Mouse (Mus musculus): ENCODE results near the gene Synj2. TPM values are rescaled to one million over a fixed set of nuclear protein-coding genes. Genes with fewer than 3 reads are reported as not detected.

Synj2 gene
- polyA plus RNA-seq, 1 experiment from 2014 or later = 0.81 TPM

- Histone ChIP-seq H3K9ac (replicated peaks) (no peak overlapping the region), H3K9me3 (no peaks in the 10 kb centered on the region), H3K4me1 (no peaks in the 10 kb centered on the region), H3K27ac (replicated peaks) (no peak overlapping the region), H3K36me3 (no peaks in the 10 kb centered on the region), H3K27me3 (no peaks in the 10 kb centered on the region), H3K4me3 (no peak overlapping the region), H3K4me2 (replicated peaks) (no peak overlapping the region)
- 76% methylated on average over 16 of the region's 16 CpGs for WGBS
- no peak for ATAC-seq (replicated peaks)
Measured at GRCm38 (mm10) chr17:5997380-5998234, 56.5 kb downstream of the Synj2 start.

DNA sequence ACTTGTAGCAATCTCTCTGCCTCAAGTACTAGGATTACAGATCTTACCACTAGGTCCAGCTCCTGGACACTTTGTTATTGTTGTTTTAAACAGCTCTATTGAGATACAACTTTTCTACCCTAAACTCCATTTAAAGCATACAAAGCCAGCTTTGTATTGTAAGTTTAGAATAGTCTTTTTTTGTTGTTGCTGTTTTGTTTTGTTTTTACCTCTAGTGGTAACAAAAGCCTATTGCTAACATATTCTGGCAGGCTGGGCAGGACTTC lies 57.1 kb downstream of the Synj2 start:
- H3K27ac ChIP-seq (replicated peaks) = no peak overlapping the region
- no peaks in the 10 kb centered on the region for H3K27me3 ChIP-seq
- no peaks in the 10 kb centered on the region for H3K4me1 ChIP-seq
- ATAC-seq (replicated peaks) = no peak
- no peak overlapping the region for H3K4me3 ChIP-seq
- H3K9ac ChIP-seq (replicated peaks) = no peak overlapping the region
- no peaks in the 10 kb centered on the region for H3K9me3 ChIP-seq
- no peaks in the 10 kb centered on the region for H3K36me3 ChIP-seq
- H3K4me2 ChIP-seq (replicated peaks) = no peak overlapping the region

DNA sequence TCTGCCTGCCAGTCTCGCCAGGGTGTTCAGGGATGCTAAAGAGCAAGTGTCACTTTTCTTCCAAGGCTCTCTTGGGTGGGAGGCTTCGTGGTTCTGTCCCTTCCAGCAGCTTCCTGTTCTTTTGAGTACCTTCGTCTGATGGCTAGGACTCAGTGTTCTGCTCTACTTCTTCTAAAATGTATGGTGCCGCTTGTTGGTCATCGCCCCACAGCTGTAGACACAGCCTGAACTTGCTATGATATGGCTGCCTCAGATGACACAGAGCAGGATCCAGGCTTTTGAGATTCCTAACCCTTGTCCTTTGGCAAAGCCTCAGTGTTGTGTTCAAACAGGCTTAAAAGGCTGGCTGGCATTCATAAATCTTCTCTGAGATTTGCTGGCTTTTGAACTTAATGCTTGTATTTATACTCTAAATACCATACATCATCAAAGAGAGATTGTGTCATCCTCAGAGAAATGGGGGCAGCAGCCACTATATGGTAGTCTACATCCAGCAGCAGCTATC lies 58.0 kb downstream of the Synj2 start:
- Histone ChIP-seq H3K27ac (replicated peaks) (no peak overlapping the region), H3K27me3 (no peaks in the 10 kb centered on the region), H3K9ac (replicated peaks) (no peak overlapping the region), H3K4me3 (no peak overlapping the region), H3K4me1 (no peaks in the 10 kb centered on the region), H3K9me3 (no peaks in the 10 kb centered on the region), H3K36me3 (no peaks in the 10 kb centered on the region), H3K4me2 (replicated peaks) (no peak overlapping the region)
- ATAC-seq (replicated peaks) = no peak
- 81% methylated on average over 5 of the region's 5 CpGs for WGBS

DNA sequence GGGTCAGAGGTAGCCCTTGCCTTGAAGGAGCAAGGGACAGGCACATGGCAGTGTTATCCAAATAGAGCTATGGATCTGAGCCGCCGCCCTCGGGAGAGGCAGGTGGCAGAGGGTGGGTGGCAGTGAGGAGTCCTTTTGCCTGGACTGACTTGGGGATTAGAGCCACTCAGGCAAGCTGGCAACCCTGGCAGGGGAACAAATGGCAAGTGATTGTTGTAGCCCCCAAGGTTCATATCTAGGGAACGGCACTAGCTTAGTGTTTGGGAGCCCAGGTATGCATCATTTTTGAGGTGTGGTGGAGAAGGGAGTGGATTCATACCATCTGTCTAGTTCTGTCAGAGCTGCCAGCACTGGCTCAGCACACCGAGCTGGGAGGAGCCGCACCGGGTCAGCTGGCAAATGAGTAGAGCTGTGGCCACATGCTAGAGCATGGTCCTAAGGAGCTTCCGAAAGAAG lies 59.8 kb downstream of the Synj2 start:
- no peak overlapping the region for H3K27ac ChIP-seq (replicated peaks)
- H3K4me3 ChIP-seq = no peak overlapping the region
- H3K27me3 ChIP-seq = no peaks in the 10 kb centered on the region
- peaks cover 9% of the 10 kb centered on the region for H3K4me1 ChIP-seq
- no peak overlapping the region for H3K4me2 ChIP-seq (replicated peaks)
- H3K9ac ChIP-seq (replicated peaks) = no peak overlapping the region
- ATAC-seq (replicated peaks) = no peak
- H3K9me3 ChIP-seq = no peaks in the 10 kb centered on the region
- 91% methylated on average over 8 of the region's 8 CpGs for WGBS
- H3K36me3 ChIP-seq = no peaks in the 10 kb centered on the region

DNA sequence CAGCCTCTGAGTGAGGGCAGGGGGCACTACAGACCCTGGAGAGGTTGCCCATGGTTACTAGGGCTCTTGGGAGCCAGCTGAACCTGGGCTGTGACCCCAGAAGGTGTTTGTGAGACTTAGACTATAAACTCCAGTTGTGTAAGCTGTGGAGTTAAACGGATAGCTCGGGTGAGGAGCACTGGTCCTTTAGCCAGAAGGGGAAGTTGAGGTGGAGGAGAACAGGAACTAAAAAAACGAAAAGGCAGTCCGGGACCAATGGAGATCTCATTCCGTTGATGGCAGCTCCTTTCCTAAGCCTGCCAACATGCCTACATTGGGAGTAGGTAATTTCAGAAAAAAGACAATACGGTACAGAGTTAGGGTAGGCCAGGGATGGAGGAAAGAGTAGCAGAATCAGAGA lies 60.3 kb downstream of the Synj2 start:
- no peak overlapping the region for H3K9ac ChIP-seq (replicated peaks)
- H3K27me3 ChIP-seq = no peaks in the 10 kb centered on the region
- WGBS = 84% methylated on average over 6 of the region's 6 CpGs
- H3K9me3 ChIP-seq = no peaks in the 10 kb centered on the region
- no peak overlapping the region for H3K27ac ChIP-seq (replicated peaks)
- no peak for ATAC-seq (replicated peaks)
- no peaks in the 10 kb centered on the region for H3K36me3 ChIP-seq
- peaks cover 14% of the 10 kb centered on the region for H3K4me1 ChIP-seq
- no peak overlapping the region for H3K4me2 ChIP-seq (replicated peaks)
- H3K4me3 ChIP-seq = no peak overlapping the region

DNA sequence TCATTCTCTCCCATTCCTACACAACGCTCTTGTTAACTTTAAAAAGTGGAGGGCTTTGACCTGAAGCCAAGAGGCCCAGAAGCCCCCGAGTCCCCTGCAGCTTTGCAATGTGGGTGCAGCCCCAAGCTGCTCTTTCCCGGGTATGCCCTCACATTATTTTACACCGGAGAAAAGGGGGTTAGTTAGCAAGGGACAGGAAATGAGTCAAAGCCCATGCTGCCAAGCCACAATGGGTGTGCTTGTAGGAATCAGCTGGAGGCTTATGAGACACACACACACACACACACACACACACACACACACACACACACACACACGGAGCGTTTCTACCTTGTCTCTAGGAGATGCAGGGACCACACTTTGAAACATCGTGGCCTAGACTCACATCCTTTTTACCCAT lies 60.8 kb downstream of the Synj2 start:
- no peak overlapping the region for H3K4me2 ChIP-seq (replicated peaks)
- no peak for ATAC-seq (replicated peaks)
- peaks cover 16% of the 10 kb centered on the region for H3K4me1 ChIP-seq
- WGBS = 79% methylated on average over 7 of the region's 7 CpGs
- H3K36me3 ChIP-seq = no peaks in the 10 kb centered on the region
- H3K9ac ChIP-seq (replicated peaks) = no peak overlapping the region
- H3K27ac ChIP-seq (replicated peaks) = no peak overlapping the region
- H3K4me3 ChIP-seq = no peak overlapping the region
- H3K9me3 ChIP-seq = no peaks in the 10 kb centered on the region
- H3K27me3 ChIP-seq = no peaks in the 10 kb centered on the region

- Histone ChIP-seq H3K4me2 (replicated peaks) (no peak overlapping the region), H3K36me3 (no peaks in the 10 kb centered on the region), H3K9me3 (no peaks in the 10 kb centered on the region), H3K27ac (replicated peaks) (no peak overlapping the region), H3K4me3 (no peak overlapping the region), H3K9ac (replicated peaks) (no peak overlapping the region), H3K27me3 (no peaks in the 10 kb centered on the region), H3K4me1 (peaks cover 16% of the 10 kb centered on the region)
- WGBS = 94% methylated on average over 6 of the region's 6 CpGs
- no peak for ATAC-seq (replicated peaks)
Measured at GRCm38 (mm10) chr17:6002563-6002962, 61.5 kb downstream of the Synj2 start.

DNA sequence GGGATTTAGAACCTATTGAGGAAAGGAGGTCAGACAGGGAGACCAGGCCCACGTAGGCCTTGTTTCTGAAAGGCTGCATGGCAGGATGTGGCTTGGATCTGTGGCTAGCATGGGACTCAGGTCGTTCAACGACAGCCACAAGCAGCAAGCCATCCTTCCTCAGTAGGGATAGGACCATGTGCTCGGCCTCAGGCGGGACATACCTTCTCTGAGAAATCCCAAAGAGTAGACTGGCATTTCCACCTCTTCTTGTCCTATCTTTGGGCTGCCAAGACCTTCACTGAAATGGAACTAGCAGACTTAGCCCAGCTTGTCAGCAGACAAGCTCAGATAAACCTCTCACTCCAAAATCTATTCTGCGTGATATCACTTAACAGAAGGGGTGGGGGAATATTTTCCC lies 62.6 kb downstream of the Synj2 start:
- 94% methylated on average over 6 of the region's 6 CpGs for WGBS
- Histone ChIP-seq H3K36me3 (no peaks in the 10 kb centered on the region), H3K9ac (replicated peaks) (no peak overlapping the region), H3K27ac (replicated peaks) (no peak overlapping the region), H3K4me3 (no peak overlapping the region), H3K4me2 (replicated peaks) (no peak overlapping the region), H3K27me3 (no peaks in the 10 kb centered on the region), H3K9me3 (no peaks in the 10 kb centered on the region), H3K4me1 (peaks cover 16% of the 10 kb centered on the region)
- no peak for ATAC-seq (replicated peaks)

DNA sequence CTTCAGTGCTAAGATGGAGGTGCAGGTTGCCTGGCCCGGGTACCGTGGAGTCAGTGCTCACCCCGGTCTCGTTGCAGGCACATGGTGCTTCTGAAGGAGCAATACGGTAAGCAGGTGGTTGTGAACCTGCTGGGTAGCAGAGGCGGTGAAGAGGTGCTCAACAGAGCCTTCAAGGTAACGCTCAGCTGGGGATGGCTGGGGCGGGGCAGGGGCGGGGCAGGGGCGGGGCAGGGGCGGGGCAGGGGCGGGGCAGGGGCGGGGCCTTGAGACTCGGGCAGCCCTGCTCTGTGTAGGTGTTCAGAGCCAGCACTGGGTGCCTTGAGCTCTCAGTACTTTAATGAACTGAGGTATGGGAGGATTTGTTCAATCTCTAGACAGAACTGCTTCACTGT lies 64.2 kb downstream of the Synj2 start:
- WGBS = 16% methylated on average over 14 of the region's 14 CpGs
- no peak overlapping the region for H3K9ac ChIP-seq (replicated peaks)
- no peaks in the 10 kb centered on the region for H3K36me3 ChIP-seq
- H3K27ac ChIP-seq (replicated peaks) = no peak overlapping the region
- no peak overlapping the region for H3K4me3 ChIP-seq
- H3K9me3 ChIP-seq = no peaks in the 10 kb centered on the region
- no peak overlapping the region for H3K4me2 ChIP-seq (replicated peaks)
- H3K4me1 ChIP-seq = peaks cover 16% of the 10 kb centered on the region
- ATAC-seq (replicated peaks) = peak; percentile 54
- no peaks in the 10 kb centered on the region for H3K27me3 ChIP-seq

DNA sequence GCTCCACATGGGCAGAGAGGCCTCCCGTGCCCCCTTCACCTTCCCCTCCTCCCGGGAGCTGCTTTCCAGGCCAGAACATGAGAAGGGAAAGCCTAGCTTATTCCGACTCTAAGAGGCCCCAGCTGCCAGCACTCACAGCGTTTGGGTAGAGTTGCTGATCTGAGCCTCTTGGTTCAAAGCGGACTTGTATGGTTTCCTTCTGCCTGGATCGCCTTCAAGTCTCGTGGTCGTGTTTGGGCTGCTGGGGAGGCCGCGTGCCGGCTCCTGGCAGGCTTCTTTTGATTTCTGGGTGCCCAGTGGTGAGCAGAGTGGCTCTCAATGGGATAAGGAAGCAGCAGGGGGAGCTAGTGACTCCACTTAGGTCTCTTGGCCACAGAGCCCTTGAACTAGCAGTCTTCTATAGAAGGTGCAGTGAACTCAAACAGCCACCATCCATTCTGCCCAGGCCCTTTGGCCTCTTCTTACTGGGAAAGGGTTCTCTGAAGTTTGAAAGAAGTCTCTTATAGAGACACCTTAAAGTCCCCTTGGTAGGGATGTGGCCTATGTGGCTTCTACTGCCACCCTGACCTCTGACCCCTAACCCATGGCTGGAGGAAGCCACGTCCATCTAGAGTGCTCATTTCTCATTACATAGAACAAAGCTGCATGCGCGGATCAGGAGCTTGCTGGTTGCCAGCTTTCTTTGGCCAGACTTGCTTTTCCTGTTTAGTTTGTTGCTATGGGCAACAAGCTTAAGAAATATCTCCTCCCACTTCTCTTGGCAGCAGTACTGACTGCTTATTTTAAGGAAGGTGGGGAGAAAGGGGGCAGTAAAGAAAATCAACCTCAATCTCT lies 64.8 kb downstream of the Synj2 start:
- ATAC-seq (replicated peaks) = peak; percentile 72
- Histone ChIP-seq H3K4me2 (replicated peaks) (no peak overlapping the region), H3K9ac (replicated peaks) (0 out of 2 replicates have a peak overlapping the region, but pooled peaks have one; percentile 0)

DNA sequence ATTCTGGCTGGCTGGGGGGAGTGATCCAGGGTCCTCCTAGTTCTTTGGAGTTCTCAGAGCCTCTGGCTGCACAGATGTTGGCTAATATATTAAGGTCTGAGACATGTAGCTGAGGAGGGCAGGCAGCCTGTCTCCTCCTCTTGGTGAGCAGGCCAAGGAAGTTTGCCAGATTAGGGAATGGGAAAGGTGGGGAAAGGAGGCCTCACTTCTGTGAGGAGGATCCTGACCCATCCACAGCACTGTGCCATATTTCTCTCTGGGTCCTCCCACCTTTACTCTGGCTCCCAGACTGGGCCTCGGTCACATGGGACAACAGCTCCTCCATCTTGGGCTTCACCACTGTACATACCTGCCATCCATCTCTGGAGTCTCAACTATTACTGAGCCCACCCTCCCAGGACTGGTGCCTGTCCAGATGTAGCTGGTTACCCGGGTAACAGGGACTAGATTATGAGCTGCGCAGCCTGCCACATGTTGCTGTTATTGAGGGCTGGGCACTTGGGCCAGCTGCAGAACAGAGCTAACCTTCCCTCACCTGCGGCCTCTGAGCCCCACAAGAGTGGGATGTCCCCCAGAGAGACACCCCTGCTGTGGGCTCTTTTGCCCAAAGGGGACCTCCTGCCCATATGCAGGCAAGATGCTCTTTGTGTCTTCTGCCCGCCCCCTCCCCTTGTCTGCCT lies 66.2 kb downstream of the Synj2 start:
- H3K9me3 ChIP-seq = no peaks in the 10 kb centered on the region
- peaks cover 16% of the 10 kb centered on the region for H3K4me1 ChIP-seq
- no peak for ATAC-seq (replicated peaks)
- H3K4me3 ChIP-seq = no peak overlapping the region
- H3K4me2 ChIP-seq (replicated peaks) = no peak overlapping the region
- no peak overlapping the region for H3K9ac ChIP-seq (replicated peaks)
- no peak overlapping the region for H3K27ac ChIP-seq (replicated peaks)
- no peaks in the 10 kb centered on the region for H3K27me3 ChIP-seq
- H3K36me3 ChIP-seq = no peaks in the 10 kb centered on the region
- 85% methylated on average over 5 of the region's 5 CpGs for WGBS

More for the DNA sequence above, 64.8 kb downstream of the Synj2 start:
- H3K36me3 ChIP-seq = no peaks in the 10 kb centered on the region
- H3K27ac ChIP-seq (replicated peaks) = peak overlapping the region; percentile 49
- H3K9me3 ChIP-seq = no peaks in the 10 kb centered on the region
- H3K4me3 ChIP-seq = no peak overlapping the region
- no peaks in the 10 kb centered on the region for H3K27me3 ChIP-seq
- 24% methylated on average over 14 of the region's 14 CpGs for whole genome bisulfite sequencing
- H3K4me1 ChIP-seq = peaks cover 16% of the 10 kb centered on the region

- Histone ChIP-seq H3K4me2 (replicated peaks) (no peak overlapping the region), H3K4me1 (peaks cover 16% of the 10 kb centered on the region), H3K9me3 (no peaks in the 10 kb centered on the region), H3K27me3 (no peaks in the 10 kb centered on the region), H3K9ac (replicated peaks) (no peak overlapping the region), H3K36me3 (no peaks in the 10 kb centered on the region), H3K4me3 (no peak overlapping the region), H3K27ac (replicated peaks) (no peak overlapping the region)
- no peak for ATAC-seq (replicated peaks)
- 91% methylated on average over 9 of the region's 9 CpGs for WGBS
Measured at GRCm38 (mm10) chr17:6007902-6008301, 66.8 kb downstream of the Synj2 start.

Measured in forebrain, embryonic 15.5 days (tissue).